Mouse (Mus musculus) liver, adult 2 months (tissue): ENCODE results near the gene Rpl12.

Experiments used
- CTCF ChIP-seq: fragments of 200-500 bp; IDR thresholded peaks from 2 replicates; pipeline ENCODE4 v1.5.1; 2011; ENCODE audit warnings: low read depth, low read length, control low read depth
- POLR2A ChIP-seq: fragments of 200-500 bp; IDR thresholded peaks from 2 replicates; pipeline ENCODE4 v1.6.1; 2011; ENCODE audit warnings: low read length, control low read depth; ENCODE audit not compliant: insufficient read depth; ENCODE audit errors: extremely low read depth

DNA sequence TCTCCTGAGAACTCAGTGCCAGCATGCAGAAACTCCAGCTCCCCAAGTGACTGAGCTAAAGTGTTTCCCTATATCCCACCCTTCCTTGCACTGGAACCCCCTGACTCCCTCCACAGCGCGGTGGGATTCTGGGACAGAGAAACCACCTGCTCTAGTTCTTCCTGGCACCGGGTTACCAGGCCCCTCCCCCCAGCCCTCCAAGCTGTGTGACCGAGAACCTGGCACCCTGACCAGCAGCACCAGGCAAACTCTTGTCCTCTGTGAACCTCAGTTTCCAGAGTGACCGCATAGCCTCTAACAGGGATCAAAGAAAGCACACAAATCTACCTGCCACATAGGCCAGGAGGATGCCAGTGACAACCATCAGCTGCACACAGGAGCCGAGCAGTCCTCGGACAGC, 18.3 kb downstream of the Rpl12 start:
- no peak for TF ChIP-seq POLR2A
- no peak for TF ChIP-seq CTCF
